Mouse (Mus musculus) cerebellum, adult 11 months (tissue): ENCODE data around the gene Oscp1.
A peak's percentile ranks its signal among the peaks of the same experiment; 100 is the strongest.
"Not testable (repeated sequence)": the region's sequence is repeated elsewhere in the genome, so short reads cannot be mapped to it uniquely, and the experiment has no call there.

Experiments used
- DNase-seq: peaks from one replicate; pipeline ENCODE4 v3.0.0; 2022

Gene Oscp1

DNA sequence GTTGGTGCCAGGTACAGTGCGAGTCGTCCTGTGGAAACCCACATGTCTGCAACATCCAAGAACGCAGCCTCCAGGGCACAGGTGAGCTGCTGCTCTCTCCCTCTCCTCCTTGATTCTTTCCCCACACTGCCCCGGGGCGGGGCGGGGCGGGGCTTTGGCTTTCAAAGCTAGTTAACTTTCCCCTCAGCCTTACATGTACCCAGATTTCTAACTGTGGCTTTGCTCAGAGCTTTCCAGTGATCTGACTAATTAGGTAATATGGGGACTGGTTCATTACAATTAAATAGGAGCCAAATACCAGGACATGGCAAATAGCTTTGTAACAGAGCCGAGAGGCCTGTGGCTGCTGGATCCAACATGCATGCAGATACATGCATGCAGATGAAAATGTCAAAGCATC, 26.0 kb downstream of the Oscp1 start:
- no peak for DNase-seq

DNA sequence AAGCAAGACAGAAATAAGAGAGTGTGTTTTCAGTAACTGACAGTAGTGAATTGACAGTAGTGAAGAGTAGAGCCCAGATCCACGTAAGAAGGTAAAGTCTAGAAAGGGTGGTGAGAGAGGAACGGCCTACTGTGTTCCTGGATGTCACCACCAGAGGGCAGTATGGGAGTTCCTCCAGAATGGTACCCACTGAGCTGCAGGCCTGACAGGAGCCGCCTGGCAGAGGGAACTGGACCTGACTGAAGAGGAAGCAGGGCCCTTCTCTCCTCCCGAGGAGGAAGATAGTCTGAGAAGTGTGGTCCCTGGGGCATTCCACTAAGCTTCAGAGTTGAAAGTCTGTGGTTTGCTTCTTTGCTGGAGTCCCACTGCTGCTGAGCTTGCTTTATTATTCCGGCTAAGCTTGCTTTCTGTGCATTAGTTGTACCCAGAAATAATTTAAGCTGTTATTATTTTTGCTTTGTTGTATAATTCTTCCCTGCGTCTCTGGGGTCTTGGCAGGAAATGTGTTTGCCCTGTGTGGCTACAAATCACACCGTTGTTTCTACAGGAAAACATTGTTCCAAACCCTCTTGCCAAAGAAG, 27.7 kb downstream of the Oscp1 start:
- peak; percentile 79 for DNase-seq

DNA sequence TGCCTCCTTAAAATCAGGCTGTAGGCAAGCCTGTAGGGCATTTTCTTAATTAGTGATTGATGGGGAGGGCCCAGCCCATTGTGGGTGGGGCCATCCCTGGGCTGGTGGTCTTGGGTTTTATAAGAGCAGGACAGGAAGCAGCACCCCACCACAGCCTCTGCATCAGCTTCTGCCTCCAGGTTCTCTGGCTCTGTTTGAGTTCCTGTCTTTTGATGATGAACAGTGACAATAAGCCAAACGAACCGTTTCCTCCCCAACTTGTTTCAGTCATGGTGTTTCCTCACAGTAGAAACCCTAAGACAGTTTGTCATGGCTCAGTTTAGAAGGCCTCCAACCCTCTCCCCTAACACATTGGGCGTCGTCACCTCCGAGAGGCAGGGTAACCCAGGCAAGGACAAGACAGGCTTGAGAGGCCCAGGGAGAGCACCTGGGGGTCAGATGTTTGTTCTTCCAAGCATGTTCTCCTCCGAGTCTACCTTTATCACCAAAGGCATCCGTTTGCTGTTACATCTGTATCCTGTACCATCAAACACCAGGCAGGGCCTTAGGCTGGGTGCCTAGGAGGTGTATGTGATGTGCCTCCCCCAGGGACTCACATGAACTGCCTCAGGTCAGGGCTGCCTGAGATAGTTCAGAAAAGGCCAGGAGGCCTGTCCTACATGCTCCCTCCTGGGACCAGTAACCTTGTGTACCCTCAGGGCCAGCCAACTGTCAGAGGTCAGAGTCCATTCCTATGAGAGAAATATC, 31.9 kb downstream of the Oscp1 start:
- no peak for DNase-seq

GRCm38 (mm10) chr4:126090848-126091124, 32.4 kb downstream of the Oscp1 start:
- no peak for DNase-seq

DNA sequence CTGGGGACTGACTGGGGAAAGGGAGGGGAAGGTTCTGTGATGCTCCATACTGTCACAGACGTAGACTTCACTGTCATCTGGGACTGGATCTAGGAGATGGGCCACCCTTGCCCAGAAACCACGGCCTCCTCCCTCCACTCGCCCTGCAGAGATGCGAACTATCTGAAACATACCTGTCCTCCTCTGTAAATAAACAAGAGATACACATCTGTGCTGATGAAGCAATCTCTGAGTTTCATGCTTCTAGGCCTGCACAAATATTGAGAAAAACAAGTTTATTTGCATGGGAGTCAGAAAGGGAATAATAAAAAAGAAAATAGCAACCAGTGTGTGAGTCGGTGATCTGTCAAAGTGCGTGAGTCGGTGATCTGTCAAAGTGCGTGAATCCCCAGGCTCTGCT, 33.5 kb downstream of the Oscp1 start:
- no peak for DNase-seq

DNA sequence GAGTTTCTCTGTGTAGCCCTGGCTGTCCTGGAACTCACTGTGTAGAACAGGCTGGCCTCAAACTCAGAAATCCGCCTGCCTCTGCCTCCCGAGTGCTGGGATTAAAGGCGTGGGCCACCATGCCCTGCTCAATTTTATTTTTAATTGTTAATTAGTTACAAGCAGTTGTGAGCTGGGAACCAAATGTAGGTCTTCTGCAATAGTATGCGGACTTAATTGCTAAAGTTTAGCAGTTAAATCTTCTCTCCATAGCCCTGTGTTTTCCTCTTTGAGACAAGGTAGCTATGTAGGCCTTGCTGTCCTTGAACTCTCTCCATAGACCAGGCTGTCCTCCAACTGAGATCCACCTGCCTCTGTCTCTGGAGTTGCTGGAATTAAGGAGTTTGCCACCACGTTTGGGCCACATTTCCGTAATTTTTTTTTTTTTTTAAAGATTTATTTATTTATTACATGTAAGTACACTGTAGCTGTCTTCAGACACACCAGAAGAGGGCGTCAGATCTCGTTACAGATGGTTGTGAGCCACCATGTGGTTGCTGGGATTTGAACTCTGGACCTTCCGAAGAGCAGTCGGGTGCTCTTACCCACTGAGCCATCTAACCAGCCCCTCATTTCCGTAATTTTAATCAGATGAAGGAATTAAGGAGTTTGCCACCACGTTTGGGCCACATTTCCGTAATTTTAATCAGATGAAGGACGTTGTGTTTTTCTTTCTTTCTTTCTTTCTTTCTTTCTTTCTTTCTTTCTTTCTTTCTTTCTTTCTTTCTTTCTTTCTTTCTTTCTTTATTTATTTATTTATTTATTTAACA, 37.5 kb downstream of the Oscp1 start:
- DNase-seq: not testable (repeated sequence)

- DNase-seq: peak; percentile 89
Measured at GRCm38 (mm10) chr4:126096464-126097111, 38.2 kb downstream of the Oscp1 start, which contains the start of gene Lsm10. Gene Lsm10, plus strand, starts transcription at chr4:126096623.

DNA sequence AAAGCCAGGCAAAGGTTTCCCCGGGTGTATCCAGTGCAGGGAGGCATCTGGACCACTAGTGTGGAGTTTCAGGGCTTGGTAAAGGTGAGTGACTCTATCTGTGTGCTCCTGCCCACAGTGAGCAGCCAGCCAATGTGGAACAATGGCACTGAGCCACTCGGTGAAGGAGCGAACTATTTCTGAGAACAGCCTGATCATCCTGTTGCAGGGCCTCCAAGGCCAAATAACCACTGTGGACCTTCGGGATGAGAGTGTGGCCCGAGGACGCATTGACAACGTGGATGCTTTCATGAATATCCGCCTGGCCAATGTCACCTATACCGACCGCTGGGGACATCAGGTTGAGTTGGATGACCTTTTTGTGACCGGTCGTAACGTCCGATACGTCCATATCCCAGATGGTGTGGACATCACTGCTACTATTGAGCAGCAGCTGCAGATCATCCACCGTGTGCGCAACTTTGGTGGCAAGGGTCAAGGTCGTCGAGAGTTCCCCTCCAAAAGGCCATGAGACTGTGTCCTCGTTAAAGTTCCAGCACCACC, 39.4 kb downstream of the Oscp1 start:
- no peak for DNase-seq

DNA sequence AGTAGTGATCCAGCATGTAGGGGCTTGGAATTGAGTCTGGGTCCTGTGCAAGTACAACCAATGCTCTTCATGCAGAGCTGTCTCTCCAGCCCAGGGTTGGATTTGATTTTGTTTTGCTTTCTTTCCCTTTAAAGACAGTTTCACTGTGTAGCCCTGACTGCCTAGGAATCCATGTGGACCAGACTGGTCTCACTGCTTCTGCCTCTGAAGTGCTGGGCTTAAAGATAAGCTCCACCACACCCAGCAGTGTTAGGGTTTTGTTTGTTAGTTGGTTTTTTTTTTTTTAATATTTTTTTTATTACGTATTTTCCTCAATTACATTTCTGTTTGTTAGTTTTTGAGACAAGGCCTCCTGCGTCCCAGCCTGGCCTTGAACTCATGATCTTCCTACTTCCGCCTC, 41.0 kb downstream of the Oscp1 start:
- no peak for DNase-seq

GRCm38 (mm10) chr4:126100764-126101163, 42.4 kb downstream of the Oscp1 start:
- DNase-seq: no peak

DNA sequence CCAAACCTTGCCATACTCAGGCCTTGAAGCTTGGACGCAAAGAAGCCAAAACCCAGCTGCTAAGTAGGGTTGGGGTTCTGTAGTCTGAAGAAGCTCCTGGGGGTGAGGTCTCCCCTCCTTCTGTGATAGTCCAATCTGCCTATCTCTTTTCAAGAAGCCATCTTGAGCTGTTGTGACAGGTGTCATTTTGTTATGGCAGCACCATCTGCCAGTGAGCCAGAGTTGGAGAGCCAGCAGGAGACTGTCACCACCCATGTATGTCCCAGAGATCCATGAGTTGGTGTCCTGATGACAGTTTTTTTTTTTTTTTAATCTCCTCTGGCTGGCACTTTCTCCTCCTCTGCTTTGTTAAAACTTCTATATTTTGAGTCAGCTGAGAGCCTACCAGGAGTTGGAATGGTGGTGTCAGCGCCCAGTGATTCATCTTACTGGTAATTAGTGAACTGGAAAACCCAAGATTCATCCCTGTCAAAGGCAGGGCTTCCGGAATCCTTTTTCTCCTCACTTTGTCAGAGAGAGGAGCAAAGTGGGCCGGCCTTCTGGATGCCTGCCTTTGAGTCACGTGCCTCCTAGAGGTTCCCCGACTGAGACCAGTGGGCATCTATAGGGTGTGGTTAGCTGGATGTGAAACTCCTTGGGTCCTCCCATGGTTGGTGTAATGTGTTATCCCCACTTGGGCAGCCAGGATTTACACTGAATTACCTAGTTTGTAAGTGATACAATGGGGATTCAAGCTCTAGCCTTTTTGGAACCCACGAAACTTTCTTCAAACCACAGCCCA, 43.9 kb downstream of the Oscp1 start:
- no peak for DNase-seq

- peak; percentile 73 for DNase-seq
Measured at GRCm38 (mm10) chr4:126103057-126103581, 44.8 kb downstream of the Oscp1 start.

GRCm38 (mm10) chr4:126103590-126104068, 45.3 kb downstream of the Oscp1 start, which contains the start of gene Stk40:
Gene Stk40, plus strand, starts transcription at chr4:126103957.
- peak; percentile 94 for DNase-seq

DNA sequence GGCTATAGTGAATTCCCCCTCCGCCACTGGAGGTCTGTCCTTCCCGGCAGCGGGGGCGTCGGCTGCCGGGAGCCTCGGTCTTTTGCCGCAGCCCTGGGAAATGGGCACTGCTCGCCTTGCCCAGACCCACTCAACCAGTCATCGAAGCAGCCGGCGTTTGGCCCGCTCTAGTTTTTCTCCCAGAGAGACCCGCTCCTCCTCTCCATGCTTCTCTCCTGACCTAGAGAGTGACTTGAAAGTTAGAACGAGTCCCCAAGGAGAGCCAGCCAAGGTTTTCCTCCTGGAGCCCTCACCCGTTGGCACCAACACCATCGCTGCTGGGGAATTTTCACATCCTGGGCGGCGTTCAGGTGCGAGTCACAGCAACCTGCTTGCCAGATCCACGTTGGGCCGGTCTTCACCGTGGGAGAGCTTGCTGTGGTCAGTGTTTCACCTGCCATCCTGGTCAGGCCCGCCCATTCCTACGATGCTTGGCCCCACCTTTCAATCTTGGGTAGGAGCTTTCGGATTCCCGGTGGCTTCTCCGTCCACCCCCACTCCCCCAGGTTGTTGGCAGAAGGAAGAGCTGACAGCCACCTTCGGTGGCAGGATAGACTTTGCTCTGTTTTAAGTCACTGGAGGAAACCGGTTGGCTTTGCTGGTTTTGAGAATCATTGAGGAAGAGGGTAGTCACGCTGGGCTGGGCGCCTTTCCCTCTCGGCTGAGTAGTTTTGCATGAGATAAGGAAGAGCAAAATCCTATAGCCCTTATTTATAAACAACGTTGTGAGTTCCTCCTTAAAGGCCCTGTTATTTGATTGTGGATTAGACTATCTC, 46.1 kb downstream of the Oscp1 start:
- peak; percentile 70 for DNase-seq

DNA sequence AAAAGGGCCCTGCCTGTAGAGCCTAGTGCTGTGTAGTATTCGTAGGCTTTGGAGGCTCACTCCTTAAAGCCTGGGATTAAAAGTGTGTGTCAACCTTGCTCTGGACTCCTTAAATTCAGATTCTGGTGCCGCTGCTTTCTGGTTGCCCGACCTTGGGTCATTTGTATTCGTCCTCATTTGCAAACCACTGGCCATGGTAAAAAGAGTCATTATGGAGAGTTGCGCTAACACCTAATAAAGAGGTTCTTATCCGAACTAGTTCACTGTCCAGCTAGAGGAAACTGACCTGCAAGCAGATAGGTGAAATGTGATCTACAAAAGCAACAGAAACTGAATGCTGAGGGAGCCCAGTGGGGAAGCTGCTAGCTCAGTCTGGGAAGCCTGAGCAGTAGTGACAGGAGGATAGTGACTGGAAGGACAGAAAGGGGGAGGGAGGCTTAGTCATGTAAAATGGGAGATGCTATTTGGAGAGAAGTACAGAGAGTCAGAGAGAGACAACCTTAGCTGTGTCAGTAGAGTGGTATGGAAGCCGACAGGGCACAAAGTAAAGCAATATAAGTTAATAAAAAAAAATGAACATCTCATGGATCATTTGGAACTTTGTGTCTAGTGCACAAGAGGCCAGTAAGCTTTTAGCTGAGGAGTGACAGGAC, 46.9 kb downstream of the Oscp1 start:
- DNase-seq: no peak

DNA sequence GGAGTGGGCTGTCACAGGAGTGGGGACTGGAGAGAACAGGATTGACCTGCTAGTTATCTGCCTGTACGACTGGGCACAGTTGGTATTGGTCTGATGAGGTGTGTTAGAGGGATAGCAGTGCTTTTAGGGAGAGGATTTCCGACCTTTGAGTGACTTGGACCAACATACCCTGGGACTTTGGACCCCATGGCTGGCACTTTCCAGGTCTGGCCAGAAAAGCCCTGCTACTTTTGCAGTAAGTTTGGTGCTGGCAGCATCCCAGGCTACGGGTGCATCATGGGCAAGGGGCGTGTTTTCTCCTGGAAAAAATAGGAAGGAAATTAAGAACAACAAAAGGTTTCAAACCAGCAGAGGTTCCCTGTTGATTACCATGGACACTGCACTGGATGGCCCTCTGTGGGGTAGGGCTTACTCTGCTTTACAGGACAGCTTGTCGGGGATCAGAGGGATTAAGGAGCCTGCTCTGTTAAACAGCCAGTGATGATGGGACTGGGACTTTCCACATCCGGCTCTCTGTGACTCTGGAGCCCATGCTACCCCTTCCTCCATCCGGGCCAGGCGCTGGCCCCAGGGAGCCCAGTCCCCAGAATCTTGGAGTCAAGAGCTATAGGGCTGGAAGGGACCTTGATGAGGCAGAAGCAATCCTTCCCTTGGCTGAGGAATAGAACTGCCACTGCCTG, 49.8 kb downstream of the Oscp1 start:
- DNase-seq: no peak

DNA sequence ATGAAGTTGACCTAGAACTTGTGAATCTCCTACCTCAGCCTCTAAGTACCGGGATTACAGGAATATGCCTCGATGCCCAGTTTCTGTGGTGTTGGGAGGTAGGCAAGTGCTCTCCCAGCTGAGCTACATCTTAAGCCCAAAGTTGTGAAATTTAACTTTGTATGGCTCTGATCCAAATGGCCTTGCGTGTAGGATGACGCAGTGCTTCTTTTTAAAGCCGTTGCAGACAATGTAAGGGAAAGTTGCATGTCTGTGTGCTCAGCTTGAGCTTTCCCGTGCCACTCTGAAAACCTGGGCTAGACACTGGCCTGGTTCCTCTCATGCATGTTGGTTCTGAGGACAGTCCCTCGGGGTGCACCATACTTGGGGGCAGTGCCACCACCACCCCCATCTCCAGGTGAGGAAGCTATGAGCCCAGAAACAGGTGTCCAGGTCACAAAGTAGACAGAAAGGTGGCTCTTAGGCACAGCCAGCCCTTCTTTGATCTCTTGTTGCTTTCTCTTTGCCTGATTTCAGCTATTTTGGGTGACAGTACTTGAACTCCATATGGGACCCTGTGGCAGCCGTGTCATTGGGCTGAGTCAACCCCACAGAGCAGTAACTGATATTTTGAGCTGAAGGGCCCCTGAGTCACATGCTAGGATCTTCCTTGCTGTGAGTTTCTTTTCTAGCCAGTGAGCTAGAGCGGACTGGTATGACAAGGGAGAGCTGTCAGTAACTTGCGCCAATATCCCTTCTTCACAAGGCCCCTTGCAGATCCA, 51.4 kb downstream of the Oscp1 start:
- DNase-seq: no peak

DNA sequence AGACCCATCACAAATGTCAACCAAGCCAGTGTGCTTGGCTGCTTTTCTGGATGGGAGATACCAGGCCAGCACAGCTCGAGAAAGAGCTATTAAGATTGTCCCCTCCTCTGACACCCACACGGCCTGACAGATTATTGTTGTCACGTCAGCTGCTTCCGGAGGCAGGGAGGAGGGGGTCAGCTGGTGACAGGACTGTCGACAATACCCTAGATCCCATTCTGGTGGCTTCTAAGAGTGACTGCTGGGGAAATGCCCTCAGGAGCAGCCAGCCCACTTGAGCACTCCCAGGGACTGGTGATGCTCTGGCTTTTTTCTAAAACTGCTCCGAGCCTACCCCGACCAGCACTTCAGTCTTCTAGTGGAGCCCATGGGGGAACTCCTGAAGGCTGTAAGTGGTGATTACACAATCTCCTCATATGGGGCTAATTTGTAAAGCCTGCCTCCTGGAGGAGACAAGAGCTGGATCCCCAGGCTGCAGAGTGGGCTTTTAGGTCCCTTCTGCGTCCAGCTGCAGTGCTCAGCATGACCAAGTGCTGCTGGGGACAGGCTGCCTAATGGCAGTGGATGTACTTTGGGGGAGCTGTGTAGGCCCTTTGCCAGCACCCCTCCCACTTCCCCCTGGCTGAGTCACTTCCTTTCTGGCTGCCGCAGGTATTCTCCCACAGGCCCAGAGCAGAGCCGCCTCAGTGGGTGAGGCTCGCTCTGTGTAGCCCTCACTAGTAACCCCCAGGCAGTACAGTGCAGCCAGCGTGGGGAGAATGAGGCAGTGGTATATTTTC, 52.2 kb downstream of the Oscp1 start:
- DNase-seq: peak; percentile 73
